Mouse (Mus musculus): ENCODE data around the gene Ap1s2. TPM values are rescaled to one million over a fixed set of nuclear protein-coding genes. Genes with fewer than 3 reads are reported as not detected.
A peak's percentile ranks its signal among the peaks of the same experiment; 100 is the strongest.

Gene Ap1s2
- polyA plus RNA-seq, 1 experiment, result 2.3 TPM

- Histone ChIP-seq H3K4me3 (ENCODE audit: control insufficient read depth, low read depth, low read length) (no peak overlapping the region), H3K27ac (ENCODE audit: control insufficient read depth, insufficient read depth, low read depth, low read length) (no peak overlapping the region), H3K27me3 (ENCODE audit: control insufficient read depth, insufficient read depth, low read length) (no peaks in the 10 kb centered on the region), H3K4me1 (ENCODE audit: control insufficient read depth, insufficient read depth, low read length) (no peaks in the 10 kb centered on the region), H3K36me3 (ENCODE audit: control insufficient read depth, insufficient read depth, low read length) (no peaks in the 10 kb centered on the region)
- TF ChIP-seq POLR2A (IDR thresholded peaks at IDR 0.05; ENCODE audit: control insufficient read depth, low read depth, low read length), result no peak
- no peak for TF ChIP-seq CTCF (IDR thresholded peaks at IDR 0.05; ENCODE audit: control insufficient read depth, insufficient read depth, insufficient replicate concordance, low read depth, low read length)
Measured at GRCm38 (mm10) chrX:163929550-163929949, 20.7 kb downstream of the Ap1s2 start.

GRCm38 (mm10) chrX:163934731-163935130 lies 25.9 kb downstream of the Ap1s2 start:
- no peaks in the 10 kb centered on the region for H3K4me1 ChIP-seq (ENCODE audit: control insufficient read depth, insufficient read depth, low read length)
- no peaks in the 10 kb centered on the region for H3K27me3 ChIP-seq (ENCODE audit: control insufficient read depth, insufficient read depth, low read length)

GRCm38 (mm10) chrX:163938587-163938986 lies 29.8 kb downstream of the Ap1s2 start:
- no peaks in the 10 kb centered on the region for H3K36me3 ChIP-seq (ENCODE audit: control insufficient read depth, insufficient read depth, low read length)
- no peak overlapping the region for H3K4me3 ChIP-seq (ENCODE audit: control insufficient read depth, low read depth, low read length)
- no peaks in the 10 kb centered on the region for H3K27me3 ChIP-seq (ENCODE audit: control insufficient read depth, insufficient read depth, low read length)
- no peak overlapping the region for H3K27ac ChIP-seq (ENCODE audit: control insufficient read depth, insufficient read depth, low read depth, low read length)
- TF ChIP-seq POLR2A (IDR thresholded peaks at IDR 0.05; ENCODE audit: control insufficient read depth, low read depth, low read length) (no peak), CTCF (IDR thresholded peaks at IDR 0.05; ENCODE audit: control insufficient read depth, insufficient read depth, insufficient replicate concordance, low read depth, low read length) (no peak)
- H3K4me1 ChIP-seq (ENCODE audit: control insufficient read depth, insufficient read depth, low read length), result no peaks in the 10 kb centered on the region

More at GRCm38 (mm10) chrX:163934731-163935130, 25.9 kb downstream of the Ap1s2 start:
- no peak overlapping the region for H3K4me3 ChIP-seq (ENCODE audit: control insufficient read depth, low read depth, low read length)
- no peaks in the 10 kb centered on the region for H3K36me3 ChIP-seq (ENCODE audit: control insufficient read depth, insufficient read depth, low read length)
- TF ChIP-seq CTCF (IDR thresholded peaks at IDR 0.05; ENCODE audit: control insufficient read depth, insufficient read depth, insufficient replicate concordance, low read depth, low read length), result no peak
- no peak for TF ChIP-seq POLR2A (IDR thresholded peaks at IDR 0.05; ENCODE audit: control insufficient read depth, low read depth, low read length)
- H3K27ac ChIP-seq (ENCODE audit: control insufficient read depth, insufficient read depth, low read depth, low read length), result no peak overlapping the region

GRCm38 (mm10) chrX:163944381-163944780 lies 35.6 kb downstream of the Ap1s2 start:
- no peaks in the 10 kb centered on the region for H3K4me1 ChIP-seq (ENCODE audit: control insufficient read depth, insufficient read depth, low read length)
- no peaks in the 10 kb centered on the region for H3K36me3 ChIP-seq (ENCODE audit: control insufficient read depth, insufficient read depth, low read length)
- TF ChIP-seq POLR2A (IDR thresholded peaks at IDR 0.05; ENCODE audit: control insufficient read depth, low read depth, low read length), result no peak
- no peak for TF ChIP-seq CTCF (IDR thresholded peaks at IDR 0.05; ENCODE audit: control insufficient read depth, insufficient read depth, insufficient replicate concordance, low read depth, low read length)
- H3K4me3 ChIP-seq (ENCODE audit: control insufficient read depth, low read depth, low read length), result no peak overlapping the region
- H3K27me3 ChIP-seq (ENCODE audit: control insufficient read depth, insufficient read depth, low read length), result no peaks in the 10 kb centered on the region
- H3K27ac ChIP-seq (ENCODE audit: control insufficient read depth, insufficient read depth, low read depth, low read length), result no peak overlapping the region

GRCm38 (mm10) chrX:163951618-163952017 lies 42.8 kb downstream of the Ap1s2 start:
- Histone ChIP-seq H3K27me3 (ENCODE audit: control insufficient read depth, insufficient read depth, low read length) (no peaks in the 10 kb centered on the region), H3K4me3 (ENCODE audit: control insufficient read depth, low read depth, low read length) (no peak overlapping the region), H3K27ac (ENCODE audit: control insufficient read depth, insufficient read depth, low read depth, low read length) (no peak overlapping the region), H3K36me3 (ENCODE audit: control insufficient read depth, insufficient read depth, low read length) (no peaks in the 10 kb centered on the region), H3K4me1 (ENCODE audit: control insufficient read depth, insufficient read depth, low read length) (no peaks in the 10 kb centered on the region)
- TF ChIP-seq CTCF (IDR thresholded peaks at IDR 0.05; ENCODE audit: control insufficient read depth, insufficient read depth, insufficient replicate concordance, low read depth, low read length) (no peak), POLR2A (IDR thresholded peaks at IDR 0.05; ENCODE audit: control insufficient read depth, low read depth, low read length) (no peak)

GRCm38 (mm10) chrX:163957381-163957780 lies 48.6 kb downstream of the Ap1s2 start:
- Histone ChIP-seq H3K36me3 (ENCODE audit: control insufficient read depth, insufficient read depth, low read length) (no peaks in the 10 kb centered on the region), H3K27ac (ENCODE audit: control insufficient read depth, insufficient read depth, low read depth, low read length) (0 out of 2 replicates have a peak overlapping the region, but pooled peaks have one; percentile 25), H3K4me3 (ENCODE audit: control insufficient read depth, low read depth, low read length) (peak overlapping the region; percentile 96), H3K4me1 (ENCODE audit: control insufficient read depth, insufficient read depth, low read length) (no peaks in the 10 kb centered on the region; the same call in 1 of the 2 replicates), H3K27me3 (ENCODE audit: control insufficient read depth, insufficient read depth, low read length) (no peaks in the 10 kb centered on the region)
- TF ChIP-seq POLR2A (IDR thresholded peaks at IDR 0.05; ENCODE audit: control insufficient read depth, low read depth, low read length) (no peak), CTCF (IDR thresholded peaks at IDR 0.05; ENCODE audit: control insufficient read depth, insufficient read depth, insufficient replicate concordance, low read depth, low read length) (no peak)

GRCm38 (mm10) chrX:163957803-163958466 lies 49.1 kb downstream of the Ap1s2 start:
- no peaks in the 10 kb centered on the region for H3K36me3 ChIP-seq (ENCODE audit: control insufficient read depth, insufficient read depth, low read length)
- H3K27me3 ChIP-seq (ENCODE audit: control insufficient read depth, insufficient read depth, low read length), result no peaks in the 10 kb centered on the region
- H3K4me1 ChIP-seq (ENCODE audit: control insufficient read depth, insufficient read depth, low read length), result no peaks in the 10 kb centered on the region; the same call in 1 of the 2 replicates
- H3K27ac ChIP-seq (ENCODE audit: control insufficient read depth, insufficient read depth, low read depth, low read length), result peak overlapping the region; percentile 99
- H3K4me3 ChIP-seq (ENCODE audit: control insufficient read depth, low read depth, low read length), result peak overlapping the region; percentile 96
- TF ChIP-seq CTCF (IDR thresholded peaks at IDR 0.05; ENCODE audit: control insufficient read depth, insufficient read depth, insufficient replicate concordance, low read depth, low read length) (no peak), POLR2A (IDR thresholded peaks at IDR 0.05; ENCODE audit: control insufficient read depth, low read depth, low read length) (peak; percentile 43; the same call in 1 of the 2 replicates)

Measured in testis, adult 2 months (tissue).